Mouse (Mus musculus) heart, postnatal 0 days (tissue): ENCODE data around the gene Slc2a10.

Experiments used
- CTCF ChIP-seq: IDR thresholded peaks from 2 replicates; pipeline ENCODE4 v1.5.1; 2016; ENCODE audit warnings: antibody characterized with exemption, control low read depth, low read depth
- EP300 ChIP-seq: IDR thresholded peaks from 2 replicates; pipeline ENCODE4 v1.6.1; 2016; ENCODE audit warnings: antibody characterized with exemption, low read depth

DNA sequence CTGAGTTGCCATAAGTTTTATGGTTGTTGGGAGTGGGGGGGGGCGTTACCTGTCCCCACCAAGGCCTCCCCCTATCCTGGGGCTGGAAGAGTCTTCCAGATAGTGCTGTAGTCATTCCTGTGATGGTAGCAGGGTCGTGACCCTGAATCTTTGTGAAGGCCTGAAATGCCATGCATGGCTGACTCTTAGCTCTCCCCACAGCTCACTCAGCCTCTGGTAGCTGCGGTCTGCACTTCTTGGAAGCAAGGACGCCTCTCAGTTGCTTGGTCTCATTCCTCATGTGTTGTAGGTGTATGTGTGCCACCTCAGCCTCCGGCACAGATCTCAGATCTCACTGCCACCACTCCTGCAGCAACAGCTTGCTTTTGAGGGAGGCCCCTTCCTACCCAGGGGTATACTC lies 27.7 kb upstream of the Slc2a10 start:
- TF ChIP-seq CTCF (no peak), EP300 (no peak)
